24 mouse cellular contexts compared by ENCODE assay signal in genomic region chr8:48317498-48317897, GRCm38 (mm10).
"Had no signal": no experiment of that assay in that cellular context is flagged by ENCODE, and none has a peak within 500 bp of the region (broad histone marks: within the 10 kb centered on the region; RNA-seq: fewer than 3 reads in every experiment).

No protein-coding gene starts in this region.

- H3K27me3 ChIP-seq: heart, embryonic 12.5 days; hindbrain, embryonic 13.5 days; hindbrain, embryonic 15.5 days; kidney, embryonic 15.5 days; limb, embryonic 13.5 days; limb, embryonic 15.5 days; liver, embryonic 12.5 days had no signal

- H3K9me3 ChIP-seq: heart, embryonic 10.5 days; heart, embryonic 12.5 days; hindbrain, embryonic 13.5 days; hindbrain, embryonic 15.5 days; kidney, embryonic 15.5 days; limb, embryonic 13.5 days; limb, embryonic 15.5 days; liver, embryonic 12.5 days had no signal

- H3K27ac ChIP-seq: heart, embryonic 10.5 days; hindbrain, embryonic 13.5 days; hindbrain, embryonic 15.5 days; hindbrain, postnatal 0 days; kidney, embryonic 15.5 days; kidney, postnatal 0 days; layer of hippocampus, adult 2 months; limb, embryonic 13.5 days; limb, embryonic 15.5 days; liver, embryonic 12.5 days; liver, embryonic 14.5 days had no signal

- H3K4me3 ChIP-seq: heart, embryonic 10.5 days; heart, embryonic 12.5 days; hindbrain, embryonic 13.5 days; hindbrain, embryonic 15.5 days; kidney, embryonic 15.5 days; layer of hippocampus, adult 2 months; limb, embryonic 13.5 days; limb, embryonic 15.5 days; liver, embryonic 12.5 days had no signal

- H3K4me2 ChIP-seq: heart, embryonic 12.5 days; hindbrain, embryonic 13.5 days; hindbrain, embryonic 15.5 days; kidney, embryonic 15.5 days; limb, embryonic 13.5 days; limb, embryonic 15.5 days; liver, embryonic 12.5 days had no signal

- H3K9ac ChIP-seq: heart, embryonic 12.5 days; hindbrain, embryonic 13.5 days; hindbrain, embryonic 15.5 days; kidney, embryonic 15.5 days; limb, embryonic 13.5 days; limb, embryonic 15.5 days; liver, embryonic 12.5 days; liver, embryonic 14.5 days had no signal

- H3K36me3 ChIP-seq: heart, embryonic 12.5 days; hindbrain, embryonic 15.5 days; kidney, embryonic 15.5 days; liver, embryonic 12.5 days had no signal

- H3K4me1 ChIP-seq: heart, embryonic 10.5 days; heart, embryonic 12.5 days; kidney, embryonic 15.5 days; limb, embryonic 15.5 days; liver, embryonic 12.5 days had no signal

- DNase-seq: gastrocnemius, postnatal 14 days; gastrocnemius, postnatal 36 days; heart, adult 18-20 months; heart, postnatal 10 days; heart, postnatal 36 days; kidney, adult 11 months; kidney, adult 2 months; kidney, adult 9 months; kidney, postnatal 25 days; kidney, postnatal 4 days; layer of hippocampus, postnatal 36 days; left cerebral cortex, postnatal 4 days had no signal
